Mouse (Mus musculus) mouse embryonic stem cell (cell line): ENCODE data around the gene Jchain.
"Not testable (repeated sequence)": the region's sequence is repeated elsewhere in the genome, so short reads cannot be mapped to it uniquely, and the experiment has no call there.

ENCODE experiments used
- in situ Hi-C, 2 experiments: fragments of 300-500 bp; cut with MboI; formaldehyde crosslinking; loops; 1 replicate in 1 of 2; 3 replicates in 1 of 2; pipeline ENCODE4 v1.14.3; 2019 to 2020; ENCODE audit warnings: low sequenced_read_pairs in 2 of 2, low pct_unique_long_range_greater_than_20kb in 1 of 2, mixed read lengths in 1 of 2; ENCODE audit not compliant: unreplicated experiment in 1 of 2

The Jchain gene

DNA sequence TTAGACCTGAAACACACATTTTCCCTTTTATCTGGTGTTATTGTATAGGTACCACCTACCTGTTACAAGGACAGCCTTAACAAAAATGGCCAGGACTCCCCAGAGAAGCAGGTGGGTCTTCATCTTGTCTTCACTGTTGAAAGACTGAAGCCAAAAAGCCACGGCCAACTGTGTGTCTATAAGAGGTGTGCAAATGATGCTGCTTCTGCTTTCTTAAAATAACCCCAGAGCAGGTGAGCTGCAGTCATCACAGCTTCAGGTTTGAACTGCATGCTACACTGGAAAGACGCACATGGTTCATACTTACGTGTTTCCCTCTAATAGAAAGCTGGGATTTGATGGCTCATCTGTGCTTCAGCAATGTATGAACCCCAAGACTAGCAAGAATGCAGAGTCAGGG lies at the start of gene Jchain:
Gene Jchain, minus strand, starts transcription at position 235 of the 400 bp plus-strand sequence.
- in situ Hi-C loops = no loop called here

DNA sequence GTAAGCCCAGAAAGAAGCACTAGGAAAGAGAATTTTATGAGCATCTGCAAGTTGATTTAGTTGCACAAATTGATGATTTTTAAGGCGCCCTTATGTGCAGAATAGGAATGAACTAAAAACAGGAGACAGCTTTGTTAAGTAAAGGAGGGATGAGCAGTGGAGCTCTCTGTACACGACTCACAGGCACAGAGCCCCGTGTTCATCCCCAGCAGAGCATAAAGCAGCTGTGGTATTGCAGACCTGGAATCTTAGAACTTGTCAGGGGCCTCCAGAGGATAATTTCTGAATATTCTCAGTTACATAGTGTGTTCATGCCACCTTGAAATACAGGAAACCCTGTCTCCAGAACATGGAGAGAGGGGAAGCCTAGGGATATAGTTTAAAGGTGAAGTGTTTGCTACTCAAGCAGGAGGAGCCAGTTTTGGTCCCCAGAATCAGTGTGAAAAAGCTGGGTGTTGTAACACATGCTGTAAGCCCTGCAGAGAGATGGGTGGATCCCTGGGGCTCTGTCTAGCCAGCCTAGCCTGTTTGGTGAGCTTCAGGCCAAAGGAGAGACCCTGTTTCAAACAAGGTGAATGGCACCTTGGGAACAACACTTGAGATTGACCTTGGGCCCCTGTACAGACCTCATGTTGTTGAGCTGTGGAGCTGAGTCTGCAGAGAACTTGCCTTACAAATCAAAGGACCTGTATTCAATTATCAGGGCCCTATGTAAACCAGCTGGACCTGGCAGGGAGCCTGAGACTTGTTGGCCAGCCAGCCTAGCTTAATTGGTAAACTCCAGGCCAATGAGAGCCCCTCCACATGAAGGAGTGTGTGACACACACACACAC lies 48.0 kb upstream of the Jchain start:
- in situ Hi-C loops = no loop called here

DNA sequence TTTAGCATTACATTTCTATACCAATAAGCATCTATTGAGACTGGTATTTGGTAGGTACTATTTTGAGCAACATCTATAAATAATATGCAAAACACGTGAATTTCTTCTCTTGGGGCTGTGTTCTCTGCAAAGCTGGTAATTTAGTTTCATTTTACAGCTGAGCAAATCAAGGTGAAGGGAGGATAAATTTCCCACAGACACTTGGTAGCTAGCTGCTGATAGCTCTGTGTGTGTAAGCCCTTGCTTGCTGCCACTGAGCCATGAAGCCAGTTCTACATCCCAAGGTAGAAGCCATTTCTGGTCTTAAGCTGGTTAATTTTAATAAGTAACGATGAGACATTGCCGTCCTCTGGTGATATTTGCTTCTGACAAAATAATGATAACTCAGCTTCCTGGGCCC lies 47.1 kb upstream of the Jchain start:
- in situ Hi-C loops = no loop called here

DNA sequence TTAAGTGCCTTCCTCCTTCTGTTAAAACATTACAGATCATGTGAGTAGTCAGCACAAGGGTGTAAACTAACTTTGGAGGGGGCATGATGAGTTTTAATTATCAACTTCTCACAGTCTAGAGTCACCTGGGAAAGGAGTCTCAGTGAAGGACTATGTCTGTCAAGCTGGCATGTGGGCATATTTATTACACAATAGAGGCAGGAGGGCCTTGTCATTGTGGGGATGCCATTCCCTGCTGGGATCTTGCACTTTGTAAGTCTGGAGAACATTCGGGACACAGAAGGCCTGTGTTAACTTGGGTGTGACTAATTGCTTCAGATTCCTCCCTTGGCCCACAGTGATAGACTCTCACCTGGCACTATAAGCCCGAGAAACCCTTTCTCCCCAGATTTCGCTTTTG lies 41.9 kb upstream of the Jchain start:
- in situ Hi-C loops = no loop called here

DNA sequence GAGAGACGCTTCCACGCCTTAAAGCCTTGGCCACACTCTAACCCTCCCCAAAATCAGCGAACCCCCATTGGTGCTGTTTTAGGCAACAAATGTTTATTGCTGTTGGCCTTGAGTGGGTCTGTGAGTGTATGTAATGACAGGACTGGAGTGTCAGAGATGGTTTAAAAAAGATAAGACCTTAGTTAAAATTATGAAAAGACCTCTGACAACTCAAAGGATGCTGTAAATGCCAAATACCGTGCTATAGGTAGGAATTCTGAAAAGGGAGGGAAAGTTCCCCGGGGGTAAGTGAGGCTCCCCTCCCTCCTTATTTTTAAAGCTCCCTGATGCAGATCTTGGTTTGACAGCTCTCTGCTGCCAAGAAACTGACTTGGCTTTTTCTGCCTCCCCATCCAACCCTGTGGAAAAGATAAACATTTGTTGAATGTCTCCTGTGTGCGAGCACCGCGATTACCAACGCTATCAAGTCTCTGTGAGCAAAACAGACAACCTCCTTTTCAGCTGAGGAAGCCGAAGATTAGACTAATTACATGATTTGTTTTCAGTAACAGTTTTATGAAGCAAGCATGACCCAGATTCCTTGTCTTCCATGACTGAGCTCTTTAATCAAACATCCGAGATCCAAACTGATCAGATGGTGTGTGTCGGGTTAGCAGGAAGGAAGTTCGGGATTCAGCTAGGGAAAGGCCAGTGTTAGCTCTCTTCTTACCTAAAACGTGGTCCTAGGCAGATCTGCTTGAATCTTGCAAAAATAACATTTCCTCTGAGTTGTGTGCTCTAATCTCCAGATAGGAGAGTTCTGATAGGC lies 38.5 kb upstream of the Jchain start:
- in situ Hi-C loops = no loop called here

DNA sequence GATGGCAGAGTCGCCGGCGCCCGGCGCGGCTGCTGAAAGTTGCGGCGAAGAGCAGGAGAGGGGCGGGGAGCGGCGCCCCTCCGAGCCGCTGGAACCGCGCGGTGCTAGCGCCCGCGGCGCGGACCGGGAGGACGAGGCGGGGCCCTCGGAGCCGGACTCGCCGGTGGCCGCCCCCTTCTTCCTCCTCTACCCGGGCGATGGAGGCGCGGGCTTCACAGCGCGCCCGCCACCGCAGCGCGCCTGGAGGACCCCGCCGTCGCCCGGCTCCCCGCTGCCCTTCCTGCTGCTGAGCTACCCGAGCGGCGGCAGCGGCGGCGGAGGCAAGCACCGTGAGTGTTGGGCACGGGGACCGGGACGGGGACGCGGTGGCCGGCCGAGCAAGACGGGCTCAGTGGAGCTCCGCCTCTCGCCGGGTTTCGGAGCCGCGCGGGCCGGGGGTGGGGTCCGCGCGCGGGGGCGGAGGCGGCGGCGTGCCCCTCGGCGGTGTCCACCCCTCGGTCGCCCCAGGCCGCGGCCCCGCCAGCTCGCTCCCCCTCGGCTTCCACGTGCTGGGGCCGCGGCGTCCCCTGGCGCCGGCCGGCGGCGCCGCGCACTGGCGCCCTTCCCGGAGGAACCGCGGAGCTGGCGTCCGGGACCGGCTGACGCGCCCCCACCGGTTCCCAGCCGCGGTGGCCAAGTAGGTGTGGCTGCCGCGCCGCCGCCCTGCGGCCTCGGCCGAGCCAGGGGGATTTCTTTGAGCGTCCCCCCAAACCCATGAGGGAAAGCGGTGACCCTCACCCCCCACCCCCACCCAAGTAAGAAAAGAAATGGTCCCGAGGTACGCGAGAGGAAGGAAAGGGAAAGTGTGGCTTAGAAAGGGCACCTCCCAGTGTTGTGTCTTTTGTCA lies 37.7 kb upstream of the Jchain start:
- in situ Hi-C loops = no loop called here

DNA sequence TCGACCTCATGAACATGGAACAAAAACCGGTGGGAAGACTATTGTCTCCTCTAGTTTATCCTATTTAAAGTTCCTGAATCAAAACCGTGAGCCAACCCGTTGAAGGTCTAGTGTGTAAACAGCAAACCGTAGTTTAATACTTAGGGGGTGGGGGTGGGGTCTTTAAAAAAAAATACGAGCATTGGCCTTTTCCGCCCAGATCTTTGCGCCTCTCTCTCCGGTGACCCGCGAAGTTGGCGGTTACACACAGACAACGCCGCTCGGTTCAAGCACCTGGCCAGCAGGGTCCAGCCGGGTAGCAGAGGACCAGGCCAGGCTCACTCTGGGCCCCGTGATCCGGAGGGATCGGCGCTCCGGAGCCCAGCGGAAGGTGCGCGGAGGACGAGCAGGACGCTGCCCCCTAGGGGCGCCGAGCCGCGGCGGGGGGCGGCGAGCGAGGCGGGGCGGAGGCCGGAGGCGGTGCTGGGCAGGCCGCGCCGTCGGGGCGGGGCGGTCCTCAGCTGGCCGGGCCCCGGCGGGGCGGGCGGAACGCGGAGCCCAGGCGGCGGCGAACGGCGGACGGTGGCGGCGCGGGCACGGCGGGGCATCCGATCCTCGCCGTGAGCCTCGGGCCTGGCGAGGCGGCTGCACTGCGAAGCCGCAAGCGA lies 36.9 kb upstream of the Jchain start, which contains the start of gene Rufy3:
Gene Rufy3, plus strand, starts transcription at position 540 of the 647 bp plus-strand sequence.
- in situ Hi-C loops = no loop called here

DNA sequence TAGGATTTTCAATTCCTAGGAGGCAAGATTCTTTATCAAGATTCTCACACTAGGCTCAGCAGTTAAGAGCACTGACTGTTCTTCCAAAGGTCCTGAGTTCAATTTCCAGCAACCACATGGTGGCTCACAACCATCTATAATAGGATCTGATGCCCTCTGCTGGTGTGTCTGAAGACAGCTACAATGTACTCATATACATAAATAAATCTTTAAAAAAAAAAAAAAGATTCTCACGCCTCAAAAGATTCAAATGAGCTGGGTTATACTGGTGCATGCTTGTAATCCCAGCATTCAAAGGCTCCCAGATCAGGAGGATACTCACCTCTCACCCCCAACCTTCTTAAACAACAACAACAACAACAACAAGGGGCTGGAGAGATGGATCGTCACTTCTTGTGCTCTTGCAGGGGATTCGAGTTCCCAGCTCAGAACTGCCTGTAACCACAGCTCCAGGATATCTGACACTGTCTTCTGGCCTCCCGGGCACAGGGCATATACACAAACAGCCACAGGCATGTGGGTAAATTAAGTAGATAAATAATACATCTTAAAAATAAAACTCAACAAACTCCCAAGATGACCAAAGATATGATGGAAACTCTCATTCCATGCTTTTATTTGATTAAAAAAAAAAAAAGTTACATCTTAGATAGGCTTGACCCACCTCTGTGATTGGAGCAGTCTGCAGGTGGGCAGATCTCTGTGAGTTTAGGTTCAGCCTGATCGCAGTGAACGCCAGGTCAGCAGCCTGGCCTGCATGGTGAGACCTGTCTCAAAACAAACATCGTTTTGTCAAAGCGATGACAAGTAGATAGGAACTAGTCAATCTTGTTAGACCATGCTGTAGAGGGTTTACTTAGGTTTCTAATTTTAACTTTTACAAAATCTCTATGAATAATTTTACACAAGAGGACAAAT lies 35.4 kb upstream of the Jchain start:
- in situ Hi-C loops = no loop called here

DNA sequence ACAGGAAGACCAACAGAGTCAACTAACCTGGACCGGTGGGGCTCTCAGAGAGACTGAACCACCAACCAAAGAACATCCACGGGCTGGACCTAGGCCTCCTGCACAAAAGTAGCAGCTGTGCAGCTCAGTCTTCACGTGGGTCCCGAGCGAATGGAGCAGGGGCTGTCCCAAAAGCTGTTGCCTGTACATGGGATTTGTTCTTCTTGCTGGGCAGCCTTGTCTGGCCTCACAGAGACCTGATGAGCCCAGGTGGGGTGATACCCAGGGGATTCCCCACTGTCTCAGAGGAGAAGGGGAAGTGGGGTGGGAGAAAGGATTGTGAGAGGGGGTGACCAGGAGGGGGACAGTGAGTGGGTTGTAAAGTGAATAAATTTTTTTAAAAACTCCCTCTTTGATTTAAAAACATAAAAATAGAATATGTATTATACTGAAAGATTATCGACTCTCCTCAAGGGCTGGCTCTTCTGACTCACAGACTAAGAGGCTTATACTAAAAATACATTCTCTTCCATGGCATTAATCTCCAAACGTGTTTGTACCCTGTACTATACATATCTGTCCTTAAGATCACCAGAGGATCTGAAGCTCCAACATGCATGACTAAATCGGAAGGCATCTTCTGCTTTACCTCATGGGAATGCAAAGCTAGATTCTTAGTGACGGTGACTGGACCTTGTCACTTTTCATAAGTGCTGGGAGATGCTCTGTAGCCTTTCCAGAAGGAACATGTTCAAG lies 33.6 kb upstream of the Jchain start:
- in situ Hi-C loops = no loop called here

DNA sequence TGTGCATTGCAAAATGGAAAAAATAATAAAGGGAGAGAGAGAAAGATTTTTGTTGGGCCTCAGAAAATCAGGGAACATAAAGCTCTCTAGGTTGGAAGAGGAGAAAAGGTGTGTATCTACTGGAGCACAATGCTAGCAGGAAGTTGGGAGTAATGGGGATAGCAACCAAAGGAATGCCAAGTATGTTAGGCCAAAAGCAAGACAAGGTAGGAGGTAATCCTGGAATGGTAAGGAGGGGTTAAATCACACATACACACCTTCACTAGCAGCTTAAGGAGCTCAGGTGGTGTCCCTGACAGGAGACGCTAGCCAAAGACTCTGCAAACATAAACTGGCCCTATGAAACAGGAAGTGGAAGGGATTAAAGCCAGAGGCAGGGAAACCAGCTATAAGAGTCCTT lies 31.3 kb upstream of the Jchain start:
- in situ Hi-C loops = no loop called here

DNA sequence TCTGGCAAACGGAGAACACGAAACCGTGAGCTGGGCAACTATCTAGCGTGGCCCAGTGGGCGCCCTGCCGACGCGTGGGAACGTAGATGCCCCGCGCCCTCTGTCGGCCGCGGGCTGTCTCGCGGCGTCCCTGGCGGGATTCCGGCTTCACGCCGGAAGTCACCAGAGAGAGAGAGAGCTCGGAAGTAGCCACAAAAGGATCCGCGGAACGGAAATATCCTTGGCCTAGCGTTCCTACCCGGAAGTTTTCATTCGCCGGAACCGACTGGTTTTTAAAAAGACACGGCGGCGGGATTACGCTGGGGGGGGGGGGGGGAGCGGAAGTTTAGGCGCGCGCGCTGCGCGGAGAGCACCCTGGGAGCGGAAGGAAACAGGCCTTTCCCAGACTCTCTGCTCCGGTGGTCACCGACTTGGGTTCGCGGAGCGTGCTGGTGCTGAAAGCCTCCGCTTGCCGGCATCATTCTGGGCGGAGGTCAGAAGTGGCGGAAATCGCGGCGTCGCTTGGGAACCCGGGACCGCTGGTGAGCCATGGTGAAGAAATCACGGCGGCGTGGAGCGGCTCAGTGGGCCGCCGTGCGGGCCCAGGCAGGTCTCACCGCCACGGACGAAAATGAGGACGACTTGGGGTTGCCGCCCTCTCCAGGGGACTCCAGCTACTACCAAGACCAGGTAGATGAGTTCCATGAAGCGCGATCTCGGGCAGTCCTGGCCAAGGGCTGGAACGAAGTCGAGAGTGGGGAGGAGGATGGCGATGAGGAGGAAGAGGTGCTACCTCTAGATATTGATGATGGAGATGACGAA lies 26.6 kb upstream of the Jchain start, which contains the start of gene Utp3:
Gene Utp3, plus strand, starts transcription at position 377 of the 801 bp plus-strand sequence.
- in situ Hi-C loops = no loop called here

DNA sequence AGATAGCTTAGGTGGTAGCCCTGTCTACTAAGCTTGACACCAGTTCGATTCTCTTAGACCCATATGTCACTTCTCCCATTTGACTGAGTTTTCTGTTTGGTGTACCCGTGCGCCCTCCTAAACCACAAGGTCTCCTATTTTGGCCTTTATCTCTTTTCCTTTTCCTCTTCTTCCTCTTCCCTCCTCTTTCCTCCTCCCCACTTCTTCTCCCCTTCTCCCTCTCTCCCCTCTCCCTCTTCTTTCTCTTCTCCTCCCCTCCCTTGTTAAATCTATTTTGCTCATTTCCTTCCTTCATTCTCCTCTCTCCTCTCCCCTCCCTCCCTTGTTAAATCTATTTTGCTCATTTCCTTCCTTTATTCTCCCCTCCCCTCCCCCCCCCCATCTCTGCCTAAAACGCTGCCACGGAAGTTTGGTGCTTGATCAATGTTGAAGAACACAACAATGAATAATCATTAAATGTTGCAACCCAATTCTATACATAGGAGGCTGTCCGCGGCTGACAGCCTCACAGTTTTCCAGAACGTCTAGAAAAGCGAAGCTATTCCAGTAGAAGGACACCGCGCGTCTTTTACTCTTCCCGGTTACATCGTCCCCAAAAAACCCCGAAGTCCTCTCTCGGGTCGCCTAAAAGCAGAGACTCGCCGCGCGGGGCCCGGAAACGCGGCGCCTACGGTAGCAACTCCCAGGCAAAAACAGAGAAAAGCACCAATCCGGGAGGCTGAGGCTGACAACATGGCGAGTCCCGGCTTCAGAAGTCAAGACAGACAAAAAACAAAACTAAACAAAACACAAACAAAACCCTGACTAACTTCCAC lies 25.8 kb upstream of the Jchain start:
- in situ Hi-C loops = no loop called here

DNA sequence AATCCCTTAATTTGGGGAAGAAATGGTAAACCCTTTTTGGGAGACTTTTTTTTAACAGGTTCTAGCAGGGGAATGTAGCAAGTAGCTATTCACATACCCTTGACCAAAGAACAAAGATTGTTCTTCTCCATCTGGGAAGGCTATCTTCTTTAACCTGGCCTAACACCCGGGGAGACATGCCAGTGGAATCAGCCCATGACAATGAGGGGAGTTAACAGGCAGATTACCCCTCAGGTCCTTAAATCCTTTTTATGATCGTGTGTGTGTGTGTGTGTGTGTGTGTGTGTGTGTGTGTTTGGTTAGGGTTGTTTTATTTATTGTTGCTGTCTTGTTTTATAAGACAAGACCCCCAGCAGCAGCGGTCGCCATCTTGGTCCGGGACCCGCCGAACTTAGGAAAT lies 17.8 kb upstream of the Jchain start:
- in situ Hi-C loops = no loop called here

DNA sequence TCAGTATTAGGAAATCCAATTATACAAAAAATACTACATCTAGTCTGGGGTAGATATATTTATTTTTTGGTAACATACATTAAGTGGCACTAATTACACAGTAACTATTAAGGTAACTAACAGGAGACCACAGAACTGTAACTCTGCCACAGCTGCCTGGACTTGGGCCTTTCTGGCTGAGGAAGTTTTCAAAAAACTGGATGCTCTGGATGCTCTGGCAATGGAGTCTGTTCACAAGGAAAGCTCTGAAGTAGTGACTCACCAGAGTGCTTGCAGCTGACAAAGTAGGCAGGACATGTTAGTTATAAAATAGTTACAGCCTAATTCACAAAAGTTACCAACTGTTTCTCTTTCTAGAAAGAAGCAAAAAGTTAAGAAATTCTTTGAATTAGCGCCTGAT lies 16.7 kb upstream of the Jchain start:
- in situ Hi-C loops = not testable (repeated sequence)

DNA sequence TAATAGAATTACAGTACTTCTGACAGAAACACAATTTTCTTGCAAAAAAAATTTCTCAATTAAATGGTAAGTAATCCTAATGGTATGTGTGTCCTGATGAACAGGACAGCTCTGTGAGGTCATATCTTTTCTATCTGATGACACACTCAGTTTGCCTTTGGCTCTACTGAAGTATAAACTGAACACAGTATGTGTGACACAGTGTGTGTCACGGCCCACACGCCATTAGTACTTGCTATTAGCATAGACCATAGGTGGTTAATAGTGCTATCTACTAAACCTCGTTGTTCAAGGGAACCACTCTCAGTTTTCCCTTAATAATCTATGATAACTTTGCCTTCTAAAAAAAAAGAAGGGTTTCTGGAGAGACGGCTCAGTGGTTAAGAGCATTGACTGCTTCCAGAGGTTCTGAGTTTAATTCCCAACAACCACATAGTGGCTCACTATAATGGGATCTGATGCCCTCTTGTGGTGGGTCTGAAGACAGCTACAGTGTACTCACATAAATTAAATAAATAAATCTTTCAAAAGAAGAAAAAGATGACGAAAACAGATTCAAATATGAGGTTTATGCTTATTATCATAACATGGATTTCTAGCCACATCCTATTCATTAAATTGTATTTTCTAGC lies 15.1 kb upstream of the Jchain start:
- in situ Hi-C loops = no loop called here
